Mouse (Mus musculus): ENCODE results near the gene Creg2. TPM values are rescaled to one million over a fixed set of nuclear protein-coding genes. Genes with fewer than 3 reads are reported as not detected.
"Not testable (repeated sequence)": the region's sequence is repeated elsewhere in the genome, so short reads cannot be mapped to it uniquely, and the experiment has no call there.

Gene Creg2
- polyA plus RNA-seq, 1 experiment, result 0.07 TPM

GRCm38 (mm10) chr1:39598726-39599125, 52.5 kb downstream of the Creg2 start:
- DNase-seq (ENCODE audit: low spot score), result no peak

- DNase-seq (ENCODE audit: low spot score), result not testable (repeated sequence)
Observed at GRCm38 (mm10) chr1:39597135-39597534, 54.1 kb downstream of the Creg2 start.

GRCm38 (mm10) chr1:39593836-39594235, 57.4 kb downstream of the Creg2 start:
- DNase-seq (ENCODE audit: low spot score), result no peak

- DNase-seq (ENCODE audit: low spot score), result no peak
Observed at GRCm38 (mm10) chr1:39592090-39592489, 59.2 kb downstream of the Creg2 start.

GRCm38 (mm10) chr1:39591557-39591956, 59.7 kb downstream of the Creg2 start:
- not testable (repeated sequence) for DNase-seq (ENCODE audit: low spot score)

- DNase-seq (ENCODE audit: low spot score), result no peak
Observed at GRCm38 (mm10) chr1:39590193-39590592, 61.1 kb downstream of the Creg2 start.

- no peak for DNase-seq (ENCODE audit: low spot score)
Observed at GRCm38 (mm10) chr1:39585416-39585815, 65.9 kb downstream of the Creg2 start.

GRCm38 (mm10) chr1:39583173-39583572, 68.1 kb downstream of the Creg2 start:
- DNase-seq (ENCODE audit: low spot score), result no peak

- DNase-seq (ENCODE audit: low spot score), result no peak
Observed at GRCm38 (mm10) chr1:39581215-39581614, 70.1 kb downstream of the Creg2 start.

GRCm38 (mm10) chr1:39579139-39579538, 72.1 kb downstream of the Creg2 start:
- DNase-seq (ENCODE audit: low spot score), result no peak

- DNase-seq (ENCODE audit: low spot score), result no peak
Observed at GRCm38 (mm10) chr1:39578446-39578845, 72.8 kb downstream of the Creg2 start.

GRCm38 (mm10) chr1:39577253-39577705, 74.0 kb downstream of the Creg2 start, which contains the start of gene Rnf149:
TSS of gene Rnf149 (minus strand) at chr1:39577405.
- peak; percentile 98 for DNase-seq (ENCODE audit: low spot score)

GRCm38 (mm10) chr1:39576431-39577243, 74.6 kb downstream of the Creg2 start:
- DNase-seq (ENCODE audit: low spot score), result peak; percentile 61

GRCm38 (mm10) chr1:39575778-39576375, 75.4 kb downstream of the Creg2 start:
- DNase-seq (ENCODE audit: low spot score), result no peak

- DNase-seq (ENCODE audit: low spot score), result no peak
Observed at GRCm38 (mm10) chr1:39573890-39574289, 77.4 kb downstream of the Creg2 start.

- no peak for DNase-seq (ENCODE audit: low spot score)
Observed at GRCm38 (mm10) chr1:39571653-39572052, 79.6 kb downstream of the Creg2 start.

Other genes starting within 250 kb of the Creg2 start
- gene Tbc1d8, start 172.7 kb downstream of the Creg2 start, polyA plus RNA-seq (2012; rRNA removed), result 40.9 and 41.8 TPM in 2 replicates
- 16.8 and 17.1 TPM in 2 replicates for gene Cnot11, start 116.5 kb downstream of the Creg2 start, polyA plus RNA-seq (2012; rRNA removed)
- 22.1 and 22.5 TPM in 2 replicates for gene Rnf149, start 74.1 kb downstream of the Creg2 start, polyA plus RNA-seq (2012; rRNA removed)
- 0.10 and 0.23 TPM in 2 replicates for gene Rfx8, start 69.5 kb upstream of the Creg2 start, polyA plus RNA-seq (2012; rRNA removed)
- not detected in 2 replicates for gene Gm3646, start 153.9 kb upstream of the Creg2 start, polyA plus RNA-seq (2012; rRNA removed)
- 56.1 and 64.9 TPM in 2 replicates for gene Map4k4, start 249.4 kb upstream of the Creg2 start, polyA plus RNA-seq (2012; rRNA removed)

Measured in urinary bladder, adult 2 months (tissue).